Mouse (Mus musculus) ES-Bruce4 (cell line): ENCODE data around the gene Ttc38. TPM values are rescaled to one million over a fixed set of nuclear protein-coding genes. Genes with fewer than 3 reads are reported as not detected.

Experiments
- H3K27ac ChIP-seq: 2 replicates; pipeline ENCODE4 v1.5.1; 2012; ENCODE audit warnings: low read length, inconsistent platforms; ENCODE audit not compliant: insufficient read depth
- H3K27me3 ChIP-seq: 2 replicates; pipeline ENCODE4 v1.6.1; 2012; ENCODE audit warnings: mild to moderate bottlenecking, low read length, inconsistent platforms; ENCODE audit not compliant: control insufficient read depth, poor library complexity, insufficient read depth, severe bottlenecking
- H3K36me3 ChIP-seq: 2 replicates; pipeline ENCODE4 v1.6.1; 2012; ENCODE audit warnings: inconsistent platforms, mild to moderate bottlenecking, low read length, moderate library complexity; ENCODE audit not compliant: control insufficient read depth, poor library complexity, insufficient read depth, severe bottlenecking
- H3K4me1 ChIP-seq: one replicate; pipeline ENCODE4 v1.8.1; 2011; ENCODE audit warnings: low read length; ENCODE audit not compliant: control insufficient read depth, insufficient read depth
- H3K4me3 ChIP-seq: 2 replicates; pipeline ENCODE4 v1.5.1; 2011; ENCODE audit warnings: low read depth, mild to moderate bottlenecking, low read length
- H3K9ac ChIP-seq: 2 replicates; pipeline ENCODE4 v1.6.1; 2012; ENCODE audit warnings: low read depth, mild to moderate bottlenecking, inconsistent platforms; ENCODE audit not compliant: poor library complexity, severe bottlenecking
- H3K9me3 ChIP-seq: replicated peaks from 2 replicates; pipeline ENCODE4 v1.6.1; 2012; ENCODE audit warnings: mild to moderate bottlenecking, low read length, inconsistent platforms; ENCODE audit not compliant: control insufficient read depth, poor library complexity, insufficient read depth, severe bottlenecking
- CTCF ChIP-seq: IDR thresholded peaks from one replicate; pipeline ENCODE4 v1.8.1; 2011; ENCODE audit warnings: low read depth, low read length
- EP300 ChIP-seq: IDR thresholded peaks from 2 replicates; pipeline ENCODE4 v1.6.1; 2011; ENCODE audit warnings: low read depth, low read length; ENCODE audit not compliant: insufficient read depth
- POLR2A ChIP-seq: IDR thresholded peaks from one replicate; pipeline ENCODE4 v1.8.1; 2011; ENCODE audit warnings: low read length; ENCODE audit not compliant: insufficient read depth
- polyA plus RNA-seq: library from polyadenylated mRNA; stranded (reverse); fragments of >200 nt; gene quantifications from 2 replicates; pipeline ENCODE4 v1.2.4, GENCODE M21; 2011; ENCODE audit warnings: low read depth; ENCODE audit not compliant: missing spikeins, insufficient read depth, insufficient read length

Gene Ttc38
- polyA plus RNA-seq, 1 experiment, result 6.3 TPM

- Histone ChIP-seq H3K27me3 (no peaks in the 10 kb centered on the region), H3K36me3 (no peaks in the 10 kb centered on the region), H3K27ac (no peak overlapping the region), H3K4me1 (no peaks in the 10 kb centered on the region), H3K9ac (no peak overlapping the region), H3K9me3 (no peaks in the 10 kb centered on the region), H3K4me3 (no peak overlapping the region)
- TF ChIP-seq CTCF, result no peak
- no peak for TF ChIP-seq POLR2A
Measured at GRCm38 (mm10) chr15:85788633-85789032, 43.5 kb upstream of the Ttc38 start.

GRCm38 (mm10) chr15:85791449-85791848 is 40.7 kb upstream of the Ttc38 start:
- Histone ChIP-seq H3K4me1 (no peaks in the 10 kb centered on the region), H3K9ac (no peak overlapping the region), H3K9me3 (no peaks in the 10 kb centered on the region), H3K4me3 (no peak overlapping the region), H3K27me3 (no peaks in the 10 kb centered on the region), H3K36me3 (no peaks in the 10 kb centered on the region), H3K27ac (no peak overlapping the region)
- TF ChIP-seq EP300, result no peak
- TF ChIP-seq CTCF, result no peak
- no peak for TF ChIP-seq POLR2A

GRCm38 (mm10) chr15:85792819-85793218 is 39.3 kb upstream of the Ttc38 start:
- Histone ChIP-seq H3K9me3 (no peaks in the 10 kb centered on the region), H3K4me3 (no peak overlapping the region), H3K9ac (no peak overlapping the region), H3K27me3 (no peaks in the 10 kb centered on the region), H3K27ac (no peak overlapping the region), H3K36me3 (no peaks in the 10 kb centered on the region), H3K4me1 (no peaks in the 10 kb centered on the region)
- TF ChIP-seq POLR2A, result no peak
- TF ChIP-seq CTCF, result no peak
- no peak for TF ChIP-seq EP300

- H3K36me3 ChIP-seq, result no peaks in the 10 kb centered on the region
- no peak for TF ChIP-seq CTCF
- no peak for TF ChIP-seq EP300
- TF ChIP-seq POLR2A, result no peak
- no peak overlapping the region for H3K27ac ChIP-seq
- no peaks in the 10 kb centered on the region for H3K27me3 ChIP-seq
- no peaks in the 10 kb centered on the region for H3K9me3 ChIP-seq
- no peak overlapping the region for H3K4me3 ChIP-seq
- no peaks in the 10 kb centered on the region for H3K4me1 ChIP-seq
- no peak overlapping the region for H3K9ac ChIP-seq
Measured at GRCm38 (mm10) chr15:85795516-85795915, 36.6 kb upstream of the Ttc38 start.

GRCm38 (mm10) chr15:85798676-85799075 is 33.4 kb upstream of the Ttc38 start:
- H3K9ac ChIP-seq, result no peak overlapping the region
- H3K9me3 ChIP-seq, result no peaks in the 10 kb centered on the region
- H3K4me1 ChIP-seq, result no peaks in the 10 kb centered on the region
- no peaks in the 10 kb centered on the region for H3K27me3 ChIP-seq
- H3K27ac ChIP-seq, result no peak overlapping the region
- TF ChIP-seq CTCF, result no peak
- TF ChIP-seq EP300, result no peak
- TF ChIP-seq POLR2A, result no peak
- no peak overlapping the region for H3K4me3 ChIP-seq
- no peaks in the 10 kb centered on the region for H3K36me3 ChIP-seq

- no peaks in the 10 kb centered on the region for H3K9me3 ChIP-seq
- H3K27me3 ChIP-seq, result no peaks in the 10 kb centered on the region
- no peak overlapping the region for H3K27ac ChIP-seq
- TF ChIP-seq POLR2A (no peak), CTCF (no peak), EP300 (no peak)
- H3K4me1 ChIP-seq, result no peaks in the 10 kb centered on the region
- no peaks in the 10 kb centered on the region for H3K36me3 ChIP-seq
- no peak overlapping the region for H3K9ac ChIP-seq
- no peak overlapping the region for H3K4me3 ChIP-seq
Measured at GRCm38 (mm10) chr15:85802931-85803330, 29.2 kb upstream of the Ttc38 start.
